Mouse (Mus musculus) hindbrain, embryonic 16.5 days (tissue): Measurements from ENCODE around the gene Dnmbp. TPM values are rescaled to one million over a fixed set of nuclear protein-coding genes. Genes with fewer than 3 reads are reported as not detected.

Experiments used
- ATAC-seq: fragments of 200-750 bp; cut with Nextera tagmentation; 2 replicates; pipeline ENCODE4 v1.8.0; 2017; ENCODE audit warnings: moderate TSS enrichment, moderate library complexity
- H3K27ac ChIP-seq: fragments of 300-500 bp; sonication (generic); 2 replicates; pipeline ENCODE4 v1.5.1; 2014; ENCODE audit warnings: low read depth, mild to moderate bottlenecking, control low read depth, low read length, moderate library complexity
- H3K27me3 ChIP-seq: fragments of 300-500 bp; sonication (generic); replicated peaks from 2 replicates; pipeline ENCODE4 v1.6.1; 2014; ENCODE audit warnings: low read length; ENCODE audit not compliant: control insufficient read depth, insufficient read depth
- H3K36me3 ChIP-seq: fragments of 300-500 bp; sonication (generic); 2 replicates; pipeline ENCODE4 v1.6.1; 2014; ENCODE audit warnings: mild to moderate bottlenecking, low read length, moderate library complexity, mixed read lengths; ENCODE audit not compliant: control insufficient read depth, insufficient read depth
- H3K4me1 ChIP-seq: fragments of 300-500 bp; sonication (generic); 2 replicates; pipeline ENCODE4 v1.6.1; 2014; ENCODE audit warnings: low read depth, low read length; ENCODE audit not compliant: control insufficient read depth, insufficient read depth
- H3K4me2 ChIP-seq: fragments of 300-500 bp; sonication (generic); 2 replicates; pipeline ENCODE4 v1.6.1; 2014; ENCODE audit warnings: mild to moderate bottlenecking, low read length, control low read depth, moderate library complexity
- H3K4me3 ChIP-seq: fragments of 300-500 bp; sonication (generic); 2 replicates; pipeline ENCODE4 v1.5.1; 2014; ENCODE audit warnings: mild to moderate bottlenecking, low read length, control low read depth, moderate library complexity
- H3K9ac ChIP-seq: fragments of 300-500 bp; sonication (generic); 2 replicates; pipeline ENCODE4 v1.6.1; 2014; ENCODE audit warnings: low read depth, mild to moderate bottlenecking, control low read depth, low read length, moderate library complexity
- H3K9me3 ChIP-seq: fragments of 300-500 bp; sonication (generic); 2 replicates; pipeline ENCODE4 v1.6.1; 2014; ENCODE audit warnings: mild to moderate bottlenecking, low read length, moderate library complexity; ENCODE audit not compliant: control insufficient read depth
- WGBS: fragments of 180-500 bp; shearing (Covaris S2); extraction: QIAGEN DNeasy Blood & Tissue Kit; methylation state at CpG from one replicate; pipeline ENCODE4 v1.1.7; 2014; 5-methylcytosine and 5-hydroxymethylcytosine counted together
- polyA plus RNA-seq: library from polyadenylated mRNA; unstranded; fragments of >200 nt; fragmentation: Nextera tagmentation; extraction: Ambion mirVana; gene quantifications from 2 replicates; pipeline ENCODE4 v1.2.1, GENCODE M21; 2015

The Dnmbp gene
- polyA plus RNA-seq, 1 experiment from 2014 or later = 8.1 TPM

DNA sequence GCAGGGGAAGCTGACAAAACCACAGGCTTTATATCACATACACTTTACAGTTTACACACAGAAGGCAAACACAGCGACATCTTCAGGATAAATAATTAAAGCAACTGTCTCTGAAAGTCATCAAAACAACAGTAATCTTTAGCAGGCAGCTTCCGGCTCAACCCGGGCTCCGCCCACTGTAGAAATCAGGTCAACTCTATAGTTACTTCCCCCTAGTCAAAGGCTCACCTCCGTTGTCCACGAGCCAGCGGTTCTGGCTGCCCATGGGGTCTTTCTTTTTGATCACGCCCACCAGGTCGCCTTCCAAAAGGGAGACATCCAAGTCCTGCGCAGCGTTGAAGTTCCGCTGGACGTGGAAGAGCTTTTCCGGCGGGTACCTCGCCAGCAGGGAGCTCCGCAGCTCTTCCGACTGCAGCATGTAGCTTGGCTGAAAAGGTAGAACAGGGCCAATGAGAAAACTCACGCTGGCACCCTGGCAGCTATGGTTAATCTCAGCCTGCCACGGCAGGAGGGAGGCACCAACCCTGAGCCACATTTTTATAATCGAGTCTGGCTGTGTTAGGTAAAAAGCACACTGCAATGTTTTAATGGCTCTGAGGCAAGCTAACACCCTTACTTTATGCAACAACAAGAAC lies 87.9 kb downstream of the Dnmbp start:
- ATAC-seq = no peak
- Histone ChIP-seq H3K27me3 (no peaks in the 10 kb centered on the region), H3K27ac (no peak overlapping the region), H3K4me2 (no peak overlapping the region), H3K9ac (no peak overlapping the region; the same call in 1 of the 2 replicates), H3K4me3 (no peak overlapping the region), H3K4me1 (no peaks in the 10 kb centered on the region), H3K36me3 (peaks cover 53% of the 10 kb centered on the region), H3K9me3 (no peaks in the 10 kb centered on the region)
- 83% methylated on average over 21 of the region's 21 CpGs for whole genome bisulfite sequencing

DNA sequence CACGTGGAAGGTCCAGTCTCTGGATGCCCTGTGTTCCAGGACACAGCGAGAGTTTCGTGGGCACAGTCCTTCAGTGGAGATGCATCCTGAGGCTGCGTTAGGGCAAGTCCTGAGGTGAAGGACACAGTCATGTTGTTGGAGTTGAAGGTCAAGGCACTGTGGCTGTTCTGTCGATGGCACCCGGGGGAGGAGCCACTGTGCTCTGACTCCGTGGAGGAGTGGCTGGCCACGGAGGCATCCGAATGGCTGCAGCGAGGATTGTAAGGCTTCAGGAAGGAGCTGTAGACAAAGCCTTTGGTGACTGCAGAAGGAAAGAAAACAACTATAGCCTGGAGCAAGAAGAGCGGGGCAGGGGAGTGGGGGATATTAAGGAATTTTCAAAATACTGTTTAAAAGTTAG lies 90.0 kb downstream of the Dnmbp start:
- ATAC-seq = no peak
- H3K9ac ChIP-seq = no peak overlapping the region
- 92% methylated on average over 11 of the region's 11 CpGs for WGBS
- H3K27ac ChIP-seq = no peak overlapping the region
- H3K9me3 ChIP-seq = no peaks in the 10 kb centered on the region
- H3K4me1 ChIP-seq = no peaks in the 10 kb centered on the region
- no peak overlapping the region for H3K4me3 ChIP-seq
- H3K27me3 ChIP-seq = no peaks in the 10 kb centered on the region
- peaks cover 52% of the 10 kb centered on the region for H3K36me3 ChIP-seq
- H3K4me2 ChIP-seq = no peak overlapping the region

DNA sequence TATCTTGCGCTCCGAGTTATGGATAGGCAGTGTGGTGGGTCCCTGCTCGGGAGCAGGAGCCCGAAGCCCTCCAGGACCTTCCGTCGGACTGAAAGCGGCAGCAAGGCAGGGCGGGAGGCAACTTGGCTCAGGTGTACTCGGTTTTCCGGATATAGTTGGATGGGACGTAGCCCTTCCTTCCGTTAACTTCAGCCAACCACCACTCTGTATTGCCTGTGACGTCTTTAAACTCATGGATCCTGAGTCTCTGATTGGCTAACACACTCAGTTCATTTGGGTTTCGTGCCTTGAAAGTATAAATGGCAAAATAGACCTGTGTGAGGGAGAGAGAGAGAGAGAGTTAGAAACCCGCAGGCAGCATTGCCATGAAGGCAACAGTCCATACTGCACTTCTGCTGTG lies 92.0 kb downstream of the Dnmbp start:
- no peak for ATAC-seq
- Histone ChIP-seq H3K27me3 (no peaks in the 10 kb centered on the region), H3K4me3 (no peak overlapping the region), H3K9ac (no peak overlapping the region), H3K4me1 (no peaks in the 10 kb centered on the region), H3K9me3 (no peaks in the 10 kb centered on the region), H3K4me2 (no peak overlapping the region), H3K36me3 (peaks cover 39% of the 10 kb centered on the region), H3K27ac (no peak overlapping the region)
- 93% methylated on average over 15 of the region's 15 CpGs for WGBS

DNA sequence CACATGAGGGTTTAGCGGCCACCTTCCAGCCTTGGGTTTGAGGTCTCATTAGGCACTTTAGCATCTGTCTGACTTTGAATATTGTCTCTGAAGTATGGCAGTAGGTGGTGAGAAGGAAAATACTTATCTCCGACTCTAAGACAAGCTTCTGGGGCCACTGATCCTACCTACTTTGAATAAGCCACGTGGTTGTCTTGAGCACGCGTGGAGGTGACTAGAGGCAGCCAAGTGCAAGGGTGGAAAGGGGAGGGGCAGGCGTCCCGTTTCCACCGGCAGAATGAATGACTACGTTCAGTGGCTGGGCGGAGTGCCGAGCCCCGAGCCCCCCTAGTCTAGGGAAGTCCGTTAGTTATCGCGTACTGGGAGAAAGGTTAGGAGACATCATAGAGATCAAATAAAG lies 92.9 kb downstream of the Dnmbp start:
- Histone ChIP-seq H3K36me3 (peaks cover 36% of the 10 kb centered on the region), H3K27ac (no peak overlapping the region)

DNA sequence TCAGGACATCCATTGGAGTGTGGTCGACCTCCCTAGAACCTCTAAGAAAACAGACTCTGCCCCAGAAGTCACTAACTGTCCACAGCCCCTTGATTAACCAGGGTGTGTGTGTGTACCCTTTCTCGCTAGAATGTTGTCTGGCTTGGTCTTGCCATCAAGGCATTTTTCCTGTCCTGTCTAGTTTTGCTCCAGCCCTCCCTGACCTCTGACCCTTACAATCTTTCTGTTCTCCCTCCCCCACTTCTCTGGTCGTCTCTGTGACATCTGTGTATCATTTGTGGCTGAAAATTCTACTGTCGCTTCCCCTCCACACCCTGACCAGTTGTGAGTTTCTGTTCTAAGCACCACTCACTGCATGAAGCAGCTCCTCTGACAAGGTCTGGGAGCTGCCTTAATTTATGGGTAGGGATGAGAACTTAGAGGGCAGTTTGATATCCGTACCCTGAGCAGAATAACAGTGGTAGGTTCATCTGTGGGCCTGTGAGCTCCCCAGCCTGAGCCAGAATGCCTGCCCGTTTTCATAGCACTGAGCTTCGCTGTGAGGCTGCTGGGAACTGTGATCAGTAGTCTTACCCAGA lies 94.6 kb downstream of the Dnmbp start:
- H3K4me2 ChIP-seq = no peak overlapping the region
- H3K4me3 ChIP-seq = no peak overlapping the region
- ATAC-seq = no peak
- no peaks in the 10 kb centered on the region for H3K4me1 ChIP-seq
- no peak overlapping the region for H3K9ac ChIP-seq
- no peaks in the 10 kb centered on the region for H3K9me3 ChIP-seq
- no peaks in the 10 kb centered on the region for H3K27me3 ChIP-seq
- 80% methylated on average over 7 of the region's 7 CpGs for WGBS
- H3K36me3 ChIP-seq = peaks cover 30% of the 10 kb centered on the region
- no peak overlapping the region for H3K27ac ChIP-seq

More for the DNA sequence above, 92.9 kb downstream of the Dnmbp start:
- Histone ChIP-seq H3K9me3 (no peaks in the 10 kb centered on the region), H3K4me3 (no peak overlapping the region), H3K27me3 (no peaks in the 10 kb centered on the region), H3K4me2 (no peak overlapping the region), H3K9ac (no peak overlapping the region), H3K4me1 (no peaks in the 10 kb centered on the region)
- WGBS = 86% methylated on average over 15 of the region's 15 CpGs
- no peak for ATAC-seq

DNA sequence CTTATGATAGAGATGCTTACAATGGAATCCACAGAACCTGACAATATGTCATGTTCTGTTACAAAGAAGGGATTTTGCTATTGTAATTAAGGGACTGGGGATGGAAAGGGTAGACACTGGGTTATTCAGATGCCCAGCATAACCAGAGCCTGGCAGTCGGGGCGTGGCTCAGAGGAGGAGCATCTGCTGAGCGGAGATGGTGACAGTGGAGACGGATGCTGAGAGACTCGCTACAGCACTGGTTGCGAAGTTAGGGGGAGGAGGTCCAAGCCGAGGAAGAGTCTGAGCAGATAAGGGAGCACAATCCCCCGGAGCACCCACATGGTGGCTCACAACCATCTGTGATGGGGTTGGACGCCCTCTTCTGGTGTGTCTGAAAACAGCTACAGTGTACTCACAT lies 96.8 kb downstream of the Dnmbp start:
- Histone ChIP-seq H3K4me2 (no peak overlapping the region), H3K4me1 (no peaks in the 10 kb centered on the region), H3K27me3 (no peaks in the 10 kb centered on the region), H3K9me3 (no peaks in the 10 kb centered on the region), H3K27ac (no peak overlapping the region), H3K4me3 (no peak overlapping the region), H3K9ac (no peak overlapping the region), H3K36me3 (peaks cover 18% of the 10 kb centered on the region)
- ATAC-seq = no peak
- WGBS = 86% methylated on average over 9 of the region's 9 CpGs

DNA sequence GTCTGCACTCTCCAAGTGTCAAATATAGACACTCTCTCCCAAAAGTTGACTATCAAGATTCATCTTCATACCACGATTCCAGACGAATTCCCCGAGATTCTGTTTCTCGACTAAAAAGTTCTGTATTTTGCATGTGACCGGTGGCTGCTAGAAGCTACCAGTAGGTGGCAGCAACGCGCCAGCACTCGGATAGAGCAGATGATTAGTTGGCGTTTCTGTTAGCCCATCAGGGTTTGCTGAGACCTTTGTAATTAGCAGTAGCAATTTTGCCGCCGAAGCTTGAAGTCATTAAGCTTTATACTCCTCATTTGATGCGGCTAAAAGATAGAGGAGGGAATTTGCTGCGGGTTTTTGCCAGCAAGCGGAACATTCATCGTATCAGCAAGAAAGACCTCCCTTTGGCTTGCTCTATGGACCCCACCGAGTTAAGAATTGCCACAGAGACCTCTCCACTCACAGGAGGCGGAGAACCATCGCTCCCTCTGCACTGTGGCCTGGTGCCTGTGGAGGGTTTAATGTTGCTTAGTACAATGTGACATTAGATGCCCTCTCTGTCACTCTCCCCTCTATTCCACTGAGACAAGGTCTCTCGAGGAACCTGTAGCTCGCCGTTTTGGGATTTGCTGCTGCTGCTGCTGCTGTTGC lies 107.4 kb downstream of the Dnmbp start:
- H3K27me3 ChIP-seq = no peaks in the 10 kb centered on the region
- no peaks in the 10 kb centered on the region for H3K36me3 ChIP-seq
- no peak overlapping the region for H3K9ac ChIP-seq
- 25% methylated on average over 21 of the region's 21 CpGs for WGBS
- no peaks in the 10 kb centered on the region for H3K4me1 ChIP-seq
- H3K9me3 ChIP-seq = no peaks in the 10 kb centered on the region
- H3K4me3 ChIP-seq = no peak overlapping the region
- peak overlapping the region; percentile 22; the same call in 1 of the 2 replicates for H3K4me2 ChIP-seq
- no peak overlapping the region for H3K27ac ChIP-seq
- ATAC-seq = peak; percentile 85

DNA sequence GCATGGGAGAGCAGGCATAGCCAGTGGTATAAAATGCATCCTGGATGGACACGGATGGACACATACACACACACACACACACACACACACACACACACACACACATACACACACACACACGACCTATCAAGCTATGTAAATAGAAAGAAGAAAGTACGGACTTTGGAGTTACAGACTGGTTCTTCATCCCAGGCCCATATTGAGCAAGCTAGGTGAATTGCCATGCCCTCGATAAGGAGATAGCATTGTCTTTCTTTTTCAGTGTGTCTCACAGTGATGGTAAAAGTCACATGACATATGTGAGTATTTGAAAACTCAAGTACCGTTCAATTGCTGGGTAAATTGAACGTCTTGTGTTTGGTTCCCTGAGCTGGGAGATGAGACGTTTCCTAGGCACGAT lies 113.1 kb downstream of the Dnmbp start:
- H3K27me3 ChIP-seq = no peaks in the 10 kb centered on the region; the same call in 1 of the 2 replicates
- no peaks in the 10 kb centered on the region for H3K9me3 ChIP-seq
- no peak overlapping the region for H3K9ac ChIP-seq
- WGBS = 75% methylated on average over 8 of the region's 8 CpGs
- no peak overlapping the region for H3K4me3 ChIP-seq
- no peak overlapping the region for H3K27ac ChIP-seq
- no peak overlapping the region for H3K4me2 ChIP-seq
- H3K36me3 ChIP-seq = no peaks in the 10 kb centered on the region
- no peaks in the 10 kb centered on the region for H3K4me1 ChIP-seq
- no peak for ATAC-seq

DNA sequence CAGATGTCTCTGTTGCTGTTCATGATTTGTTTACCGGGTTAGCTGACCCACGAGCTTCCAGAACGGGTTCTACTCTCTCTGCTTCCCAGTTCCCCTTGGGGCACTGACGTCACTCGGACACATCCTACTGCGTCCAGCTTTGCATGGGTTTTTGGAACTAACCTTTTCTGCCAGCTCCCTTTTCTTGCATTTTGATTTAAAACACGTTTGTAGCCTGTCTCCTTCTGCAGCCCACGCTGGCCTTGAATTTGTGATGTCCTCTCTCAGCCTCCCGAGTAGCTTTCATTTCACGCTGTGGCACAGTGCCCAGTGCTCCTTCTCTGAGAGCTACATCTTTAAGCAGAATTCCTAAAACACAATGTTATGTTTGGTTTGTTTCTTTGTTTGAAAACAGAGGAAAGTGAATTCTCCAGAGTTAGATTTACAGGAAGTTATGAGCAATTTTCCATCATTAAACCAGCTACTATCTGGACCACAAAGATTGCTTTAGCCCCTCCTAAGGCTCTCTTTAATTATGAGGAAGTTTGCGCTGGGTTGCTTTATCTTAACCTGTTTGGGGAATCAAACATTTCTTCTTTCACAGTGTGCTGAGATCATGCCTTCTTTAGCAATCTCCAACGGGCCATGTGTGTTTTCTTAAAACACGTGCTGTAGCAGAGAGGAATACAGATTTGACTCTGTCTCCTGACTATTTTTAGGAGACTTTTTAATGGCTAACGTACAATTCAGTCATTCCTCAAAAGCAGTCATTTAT lies 124.2 kb downstream of the Dnmbp start:
- Histone ChIP-seq H3K4me1 (no peaks in the 10 kb centered on the region), H3K4me2 (peak overlapping the region; percentile 31), H3K36me3 (no peaks in the 10 kb centered on the region), H3K4me3 (no peak overlapping the region), H3K27me3 (no peaks in the 10 kb centered on the region), H3K9ac (no peak overlapping the region), H3K27ac (no peak overlapping the region), H3K9me3 (no peaks in the 10 kb centered on the region)
- no peak for ATAC-seq
- 70% methylated on average over 14 of the region's 14 CpGs for WGBS
